Mouse (Mus musculus): ENCODE measurements around the gene Card14. TPM values are rescaled to one million over a fixed set of nuclear protein-coding genes. Genes with fewer than 3 reads are reported as not detected.

Gene Card14
- polyA plus RNA-seq, 1 experiment from 2014 or later: 0.25 TPM

DNA sequence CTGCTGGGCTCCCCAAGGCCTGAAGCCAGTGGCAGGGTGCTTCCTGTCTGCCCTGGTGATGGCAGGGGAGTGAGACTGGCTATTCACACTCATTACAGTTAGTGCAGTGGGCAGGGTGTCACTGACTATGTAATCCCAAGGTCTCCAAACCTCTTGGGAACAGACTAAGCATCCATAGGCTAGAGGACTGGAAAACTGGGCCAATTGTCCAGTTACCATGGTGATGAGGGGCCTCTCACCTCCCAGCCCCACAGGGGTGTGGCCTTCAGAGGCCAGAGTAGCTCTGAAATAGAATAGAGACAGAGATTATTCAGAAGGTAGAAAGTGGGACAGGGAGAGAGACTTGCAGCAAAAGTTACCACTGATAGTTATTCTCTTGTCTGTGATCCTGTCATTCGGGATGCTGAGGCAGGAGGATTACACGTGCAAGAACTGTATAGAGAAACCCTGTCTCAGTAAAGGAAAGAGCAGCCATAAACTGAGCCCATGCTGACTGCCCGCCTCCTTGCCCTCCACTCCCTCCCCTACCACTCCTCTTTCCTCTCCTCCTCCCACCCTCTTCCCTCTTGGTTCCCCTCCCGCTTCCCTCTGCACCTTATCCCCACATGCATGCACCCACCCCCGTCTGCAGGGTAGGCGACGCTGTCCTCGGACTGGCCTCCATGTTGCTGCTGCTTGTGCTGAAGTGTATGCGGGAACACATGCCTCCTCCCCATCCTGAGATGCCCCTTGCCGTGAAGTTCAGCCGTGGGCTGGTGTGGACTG is 55.4 kb downstream of the Card14 start:
- Histone ChIP-seq H3K4me2 (ENCODE audit: low read depth, low read length) (peak overlapping the region; percentile 37), H3K4me3 (ENCODE audit: low read depth, low read length) (peak overlapping the region; percentile 19; the same call in 1 of the 2 replicates), H3K36me3 (ENCODE audit: control insufficient read depth, insufficient read depth, low read length) (no peaks in the 10 kb centered on the region), H3K9me3 (ENCODE audit: control insufficient read depth, low read length) (no peaks in the 10 kb centered on the region), H3K27me3 (ENCODE audit: control insufficient read depth, insufficient read depth, low read length) (no peaks in the 10 kb centered on the region), H3K27ac (ENCODE audit: low read depth, low read length) (no peak overlapping the region), H3K9ac (replicated peaks; ENCODE audit: low read depth, low read length) (no peak overlapping the region), H3K4me1 (ENCODE audit: control insufficient read depth, insufficient read depth, low read length) (no peaks in the 10 kb centered on the region)
- WGBS: 21% methylated on average over 11 of the region's 11 CpGs
- ATAC-seq (ENCODE audit: low read depth): peak; percentile 63

GRCm38 (mm10) chr11:119363534-119364145 is 56.1 kb downstream of the Card14 start:
- ATAC-seq (ENCODE audit: low read depth): peak; percentile 91
- no peak overlapping the region for H3K27ac ChIP-seq (ENCODE audit: low read depth, low read length)
- peak overlapping the region; percentile 19; the same call in 1 of the 2 replicates for H3K4me3 ChIP-seq (ENCODE audit: low read depth, low read length)
- 29% methylated on average over 11 of the region's 11 CpGs for WGBS
- no peaks in the 10 kb centered on the region for H3K4me1 ChIP-seq (ENCODE audit: control insufficient read depth, insufficient read depth, low read length)
- no peaks in the 10 kb centered on the region for H3K9me3 ChIP-seq (ENCODE audit: control insufficient read depth, low read length)
- H3K4me2 ChIP-seq (ENCODE audit: low read depth, low read length): peak overlapping the region; percentile 37
- no peaks in the 10 kb centered on the region for H3K36me3 ChIP-seq (ENCODE audit: control insufficient read depth, insufficient read depth, low read length)
- H3K9ac ChIP-seq (replicated peaks; ENCODE audit: low read depth, low read length): no peak overlapping the region
- H3K27me3 ChIP-seq (ENCODE audit: control insufficient read depth, insufficient read depth, low read length): no peaks in the 10 kb centered on the region

GRCm38 (mm10) chr11:119375425-119375824 is 67.9 kb downstream of the Card14 start:
- Histone ChIP-seq H3K4me1 (ENCODE audit: control insufficient read depth, insufficient read depth, low read length) (no peaks in the 10 kb centered on the region), H3K4me3 (ENCODE audit: low read depth, low read length) (no peak overlapping the region), H3K36me3 (ENCODE audit: control insufficient read depth, insufficient read depth, low read length) (no peaks in the 10 kb centered on the region), H3K27me3 (ENCODE audit: control insufficient read depth, insufficient read depth, low read length) (no peaks in the 10 kb centered on the region), H3K9me3 (ENCODE audit: control insufficient read depth, low read length) (no peaks in the 10 kb centered on the region), H3K27ac (ENCODE audit: low read depth, low read length) (no peak overlapping the region), H3K9ac (replicated peaks; ENCODE audit: low read depth, low read length) (no peak overlapping the region), H3K4me2 (ENCODE audit: low read depth, low read length) (no peak overlapping the region)
- WGBS: 93% methylated on average over 6 of the region's 6 CpGs
- ATAC-seq (ENCODE audit: low read depth): no peak

DNA sequence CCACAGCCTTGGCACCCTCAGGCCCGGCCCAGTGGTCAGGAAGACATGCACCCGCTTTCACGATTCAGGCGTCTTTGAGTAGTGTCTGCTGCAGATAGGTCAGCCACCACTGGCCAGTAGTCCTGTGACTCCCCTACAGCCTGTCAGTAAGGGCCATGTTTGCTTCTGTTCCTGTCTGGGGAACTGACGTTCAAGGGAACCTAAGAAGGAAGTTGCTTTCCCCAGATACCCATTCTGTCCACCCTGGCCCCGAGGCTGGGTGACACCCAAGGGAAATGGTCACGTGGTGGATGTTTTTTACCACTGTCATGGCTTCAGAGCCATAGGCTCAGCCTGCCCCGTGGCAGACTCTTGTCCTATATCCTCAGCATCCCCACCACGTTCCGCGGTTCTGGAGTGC is 69.8 kb downstream of the Card14 start:
- Histone ChIP-seq H3K36me3 (ENCODE audit: control insufficient read depth, insufficient read depth, low read length) (no peaks in the 10 kb centered on the region), H3K27ac (ENCODE audit: low read depth, low read length) (no peak overlapping the region), H3K9ac (replicated peaks; ENCODE audit: low read depth, low read length) (no peak overlapping the region), H3K27me3 (ENCODE audit: control insufficient read depth, insufficient read depth, low read length) (no peaks in the 10 kb centered on the region), H3K4me1 (ENCODE audit: control insufficient read depth, insufficient read depth, low read length) (no peaks in the 10 kb centered on the region), H3K4me3 (ENCODE audit: low read depth, low read length) (no peak overlapping the region), H3K4me2 (ENCODE audit: low read depth, low read length) (no peak overlapping the region), H3K9me3 (ENCODE audit: control insufficient read depth, low read length) (no peaks in the 10 kb centered on the region)
- 90% methylated on average over 11 of the region's 11 CpGs for WGBS
- ATAC-seq (ENCODE audit: low read depth): no peak

DNA sequence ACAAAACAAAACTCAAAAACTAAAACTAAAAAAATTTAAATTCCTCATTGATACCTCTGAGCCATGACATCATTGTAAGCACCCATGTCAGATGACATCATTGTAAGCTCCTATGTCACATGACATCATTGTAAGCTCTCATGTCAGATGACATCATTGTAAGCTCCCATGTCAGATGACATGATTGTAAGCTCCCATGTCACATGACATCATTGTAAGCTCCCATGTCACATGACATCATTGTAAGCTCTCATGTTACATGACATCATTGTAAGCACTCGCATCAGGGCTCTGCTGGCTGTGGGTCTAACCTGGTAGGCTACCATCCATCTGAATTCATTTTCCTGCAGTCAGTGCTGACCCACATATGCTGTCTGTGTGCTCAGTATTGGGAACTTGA is 71.0 kb downstream of the Card14 start:
- Histone ChIP-seq H3K36me3 (ENCODE audit: control insufficient read depth, insufficient read depth, low read length) (no peaks in the 10 kb centered on the region), H3K9me3 (ENCODE audit: control insufficient read depth, low read length) (no peaks in the 10 kb centered on the region), H3K27ac (ENCODE audit: low read depth, low read length) (no peak overlapping the region), H3K4me1 (ENCODE audit: control insufficient read depth, insufficient read depth, low read length) (no peaks in the 10 kb centered on the region), H3K4me3 (ENCODE audit: low read depth, low read length) (no peak overlapping the region), H3K9ac (replicated peaks; ENCODE audit: low read depth, low read length) (no peak overlapping the region), H3K27me3 (ENCODE audit: control insufficient read depth, insufficient read depth, low read length) (no peaks in the 10 kb centered on the region), H3K4me2 (ENCODE audit: low read depth, low read length) (no peak overlapping the region)
- no peak for ATAC-seq (ENCODE audit: low read depth)
- WGBS: 86% methylated on average over 1 of the region's 1 CpGs

GRCm38 (mm10) chr11:119381631-119382337 is 74.2 kb downstream of the Card14 start:
- WGBS: 88% methylated on average over 9 of the region's 9 CpGs

DNA sequence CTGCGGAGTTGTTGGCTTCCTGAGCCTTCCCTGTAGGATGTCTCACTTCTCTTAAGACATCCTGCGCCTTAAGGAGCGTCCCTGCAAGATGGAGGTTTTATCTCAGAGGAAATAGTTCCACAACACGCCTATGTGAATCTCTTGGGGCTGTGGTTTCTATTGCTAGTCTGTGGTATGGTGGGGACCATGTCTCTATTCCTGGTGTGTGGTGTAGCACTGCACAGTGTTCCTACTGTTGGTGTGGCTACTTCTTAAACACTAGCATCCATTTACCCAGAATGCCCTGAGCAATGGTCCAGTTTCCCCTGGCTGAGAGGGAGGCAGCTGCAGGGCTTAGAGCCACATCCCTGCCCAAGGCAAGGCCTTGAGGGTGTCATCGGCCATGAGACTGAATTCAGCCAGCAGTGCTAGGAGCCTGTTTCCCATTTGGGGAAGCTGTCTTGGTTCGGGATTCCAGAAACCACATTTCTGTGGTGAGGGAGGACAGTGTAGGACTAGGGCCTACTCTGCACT is 74.8 kb downstream of the Card14 start:
- no peaks in the 10 kb centered on the region for H3K36me3 ChIP-seq (ENCODE audit: control insufficient read depth, insufficient read depth, low read length)
- no peak overlapping the region for H3K9ac ChIP-seq (replicated peaks; ENCODE audit: low read depth, low read length)
- no peak overlapping the region for H3K4me3 ChIP-seq (ENCODE audit: low read depth, low read length)
- no peak overlapping the region for H3K4me2 ChIP-seq (ENCODE audit: low read depth, low read length)
- H3K4me1 ChIP-seq (ENCODE audit: control insufficient read depth, insufficient read depth, low read length): no peaks in the 10 kb centered on the region
- WGBS: 74% methylated on average over 6 of the region's 6 CpGs
- no peaks in the 10 kb centered on the region for H3K27me3 ChIP-seq (ENCODE audit: control insufficient read depth, insufficient read depth, low read length)
- no peaks in the 10 kb centered on the region for H3K9me3 ChIP-seq (ENCODE audit: control insufficient read depth, low read length)
- no peak for ATAC-seq (ENCODE audit: low read depth)
- H3K27ac ChIP-seq (ENCODE audit: low read depth, low read length): no peak overlapping the region

More at GRCm38 (mm10) chr11:119381631-119382337, 74.2 kb downstream of the Card14 start:
- no peak overlapping the region for H3K4me3 ChIP-seq (ENCODE audit: low read depth, low read length)
- ATAC-seq (ENCODE audit: low read depth): no peak
- H3K4me1 ChIP-seq (ENCODE audit: control insufficient read depth, insufficient read depth, low read length): no peaks in the 10 kb centered on the region
- H3K4me2 ChIP-seq (ENCODE audit: low read depth, low read length): no peak overlapping the region
- no peaks in the 10 kb centered on the region for H3K27me3 ChIP-seq (ENCODE audit: control insufficient read depth, insufficient read depth, low read length)
- H3K36me3 ChIP-seq (ENCODE audit: control insufficient read depth, insufficient read depth, low read length): no peaks in the 10 kb centered on the region
- H3K9ac ChIP-seq (replicated peaks; ENCODE audit: low read depth, low read length): no peak overlapping the region
- H3K27ac ChIP-seq (ENCODE audit: low read depth, low read length): no peak overlapping the region
- no peaks in the 10 kb centered on the region for H3K9me3 ChIP-seq (ENCODE audit: control insufficient read depth, low read length)

- Histone ChIP-seq H3K4me3 (ENCODE audit: low read depth, low read length) (no peak overlapping the region), H3K27ac (ENCODE audit: low read depth, low read length) (no peak overlapping the region), H3K4me1 (ENCODE audit: control insufficient read depth, insufficient read depth, low read length) (peaks cover under 1% of the 10 kb centered on the region; the same call in 1 of the 2 replicates), H3K9ac (replicated peaks; ENCODE audit: low read depth, low read length) (no peak overlapping the region), H3K9me3 (ENCODE audit: control insufficient read depth, low read length) (no peaks in the 10 kb centered on the region), H3K4me2 (ENCODE audit: low read depth, low read length) (no peak overlapping the region), H3K36me3 (ENCODE audit: control insufficient read depth, insufficient read depth, low read length) (no peaks in the 10 kb centered on the region), H3K27me3 (ENCODE audit: control insufficient read depth, insufficient read depth, low read length) (peaks cover 2% of the 10 kb centered on the region)
- ATAC-seq (ENCODE audit: low read depth): no peak
- 78% methylated on average over 4 of the region's 4 CpGs for WGBS
Observed at GRCm38 (mm10) chr11:119384904-119385303, 77.3 kb downstream of the Card14 start.
